Mouse (Mus musculus): ENCODE results near the gene Eif2a.

Eif2a gene

DNA sequence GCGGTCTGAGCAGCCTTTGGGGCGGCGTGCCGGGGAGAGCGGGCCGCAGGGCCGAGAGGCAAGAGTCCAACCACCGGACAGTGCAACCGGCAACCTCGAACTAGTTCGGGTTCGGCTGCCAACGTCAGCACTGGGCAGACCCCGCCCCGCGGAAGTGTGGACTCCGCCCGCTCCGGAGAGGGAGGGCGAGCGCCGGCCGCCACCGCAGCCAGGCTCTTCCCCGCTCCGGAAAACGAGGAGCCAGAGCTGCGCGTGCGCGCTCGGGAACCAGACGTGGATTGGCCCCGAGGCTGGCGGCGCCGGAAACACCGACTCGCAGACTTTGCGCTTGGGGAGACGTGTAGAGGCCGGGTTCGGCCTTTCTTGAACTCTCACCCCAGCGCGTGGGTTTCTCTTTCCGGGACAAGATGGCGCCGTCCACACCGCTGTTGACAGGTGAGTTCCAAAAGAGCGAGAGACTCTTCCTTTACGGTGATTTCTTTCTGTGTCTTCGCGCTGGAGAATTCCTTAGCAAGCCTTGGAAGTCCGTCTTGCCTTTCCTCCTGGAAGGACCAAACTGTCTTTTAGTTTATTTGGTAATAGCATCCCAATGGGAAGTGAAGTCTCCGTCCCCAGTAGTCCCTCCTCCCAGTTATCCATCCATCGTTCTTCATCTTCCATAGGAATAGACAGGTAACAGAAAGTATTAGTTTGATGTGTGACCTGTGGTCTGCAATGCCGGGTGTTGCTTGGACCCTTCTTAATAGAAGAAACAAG is at the start of gene Eif2a, which contains the start of gene Serp1:
Eif2a (plus strand) TSS at position 170 of the 756 bp plus-strand sequence.
Serp1 (minus strand) TSS at position 241 of the 756 bp plus-strand sequence.
- DNase-seq: peak; percentile 97

DNA sequence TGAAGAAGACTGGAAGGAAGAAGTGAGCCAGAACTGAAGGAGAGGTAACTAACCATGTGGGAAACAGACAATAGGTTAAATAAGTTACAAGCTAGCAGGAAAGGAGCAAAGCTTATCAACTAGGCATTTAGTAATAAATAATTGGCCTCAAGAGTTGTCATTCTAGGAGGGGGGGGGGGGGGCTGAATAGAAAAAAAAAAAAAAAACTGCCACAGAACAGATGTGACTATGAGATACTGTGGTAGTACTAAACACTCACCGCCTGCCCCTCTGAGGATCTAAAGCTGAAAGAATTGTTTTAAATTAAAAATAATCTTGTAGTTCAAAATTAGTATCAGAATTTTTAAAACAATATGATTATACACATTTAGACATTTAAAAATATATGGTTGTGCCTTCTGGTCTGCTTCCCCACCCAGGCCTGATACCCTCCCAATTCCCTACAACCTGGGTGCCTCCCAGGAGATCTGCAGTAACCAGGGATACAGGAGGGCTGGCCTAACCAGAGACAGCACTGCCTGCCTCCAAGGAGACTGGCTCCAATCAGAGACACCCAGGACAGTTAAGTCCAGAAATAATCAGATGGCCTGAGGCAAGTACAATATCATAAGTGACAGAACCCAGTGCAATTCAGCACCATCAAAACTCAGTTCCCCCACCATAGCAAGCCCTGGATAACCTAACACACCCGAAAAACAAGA is 46.7 kb upstream of the Eif2a start:
- no peak for DNase-seq

DNA sequence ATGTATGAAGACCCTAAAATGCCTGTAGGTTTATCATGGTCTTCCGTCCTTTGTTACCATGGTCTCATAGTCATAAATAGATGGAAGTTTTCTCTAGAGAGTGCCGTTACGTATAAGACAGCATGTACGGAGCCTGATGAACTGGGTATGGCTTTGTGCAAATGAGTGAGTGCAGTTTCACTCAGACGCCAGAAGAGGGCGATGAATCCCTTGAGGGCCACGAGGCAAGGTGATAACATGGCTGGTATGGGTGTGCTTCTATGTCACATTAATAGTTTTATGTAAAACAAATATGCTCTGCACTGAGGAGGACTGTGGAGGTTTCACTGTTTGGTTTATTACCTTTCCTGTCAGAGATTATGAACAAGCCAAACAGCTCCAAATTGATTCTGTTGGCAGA is 39.7 kb upstream of the Eif2a start:
- peak; percentile 70 to 71 for DNase-seq

DNA sequence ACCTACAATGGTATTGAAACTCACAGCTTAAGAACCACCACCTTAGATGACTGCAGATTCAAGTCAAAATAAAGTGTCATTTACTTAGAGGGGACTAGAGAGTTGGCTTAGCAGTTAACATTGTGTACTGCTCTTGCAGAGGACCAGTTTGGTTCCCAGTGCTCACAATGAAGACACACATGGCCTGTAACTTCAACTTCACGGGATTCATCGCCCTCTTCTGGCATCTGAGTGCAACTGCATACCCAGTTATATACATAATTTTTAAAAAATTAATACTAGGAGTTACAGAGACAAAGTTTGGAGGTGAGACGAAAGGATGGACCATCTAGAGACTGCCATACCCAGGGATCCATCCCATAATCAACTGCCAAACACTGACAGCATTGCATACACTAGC is 38.5 kb upstream of the Eif2a start:
- DNase-seq: peak in 1 of 2 experiments; percentile 16

DNA sequence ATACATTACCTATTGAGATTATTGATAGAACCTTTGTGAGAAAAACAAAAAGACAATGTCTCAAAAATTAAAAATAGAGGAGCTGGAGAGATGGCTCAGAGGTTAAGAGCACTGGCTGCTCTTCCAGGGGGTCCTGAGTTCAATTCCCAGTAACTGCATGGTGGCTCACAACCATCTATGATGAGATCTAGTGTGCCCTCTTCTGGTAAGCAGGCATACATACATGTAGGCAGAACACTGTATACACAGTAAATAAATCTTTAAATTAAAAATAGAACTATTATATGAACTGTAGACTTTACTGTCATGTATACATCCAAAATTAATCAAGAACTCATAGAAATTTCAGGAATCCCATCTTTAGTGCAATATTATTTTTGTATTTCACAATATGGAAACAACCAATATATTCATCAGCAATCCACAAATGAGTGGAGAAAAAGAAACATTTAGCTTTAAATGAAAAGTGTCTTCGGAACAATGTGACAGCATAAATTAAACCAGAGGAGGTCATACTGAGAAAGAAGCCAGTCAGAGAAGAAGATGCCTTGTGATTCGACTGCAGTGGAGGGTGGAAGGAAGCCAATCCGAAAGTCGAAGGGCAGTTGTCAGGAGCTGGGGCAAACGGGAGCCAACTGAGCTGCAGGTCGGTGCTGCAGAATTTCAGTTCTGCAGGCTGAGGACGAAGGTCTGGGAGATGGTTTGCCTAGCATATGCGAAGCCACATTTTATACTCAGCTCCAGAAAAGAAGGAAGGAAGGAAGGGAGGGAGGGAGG is 37.4 kb upstream of the Eif2a start:
- DNase-seq: peak in 1 of 2 experiments; percentile 9

DNA sequence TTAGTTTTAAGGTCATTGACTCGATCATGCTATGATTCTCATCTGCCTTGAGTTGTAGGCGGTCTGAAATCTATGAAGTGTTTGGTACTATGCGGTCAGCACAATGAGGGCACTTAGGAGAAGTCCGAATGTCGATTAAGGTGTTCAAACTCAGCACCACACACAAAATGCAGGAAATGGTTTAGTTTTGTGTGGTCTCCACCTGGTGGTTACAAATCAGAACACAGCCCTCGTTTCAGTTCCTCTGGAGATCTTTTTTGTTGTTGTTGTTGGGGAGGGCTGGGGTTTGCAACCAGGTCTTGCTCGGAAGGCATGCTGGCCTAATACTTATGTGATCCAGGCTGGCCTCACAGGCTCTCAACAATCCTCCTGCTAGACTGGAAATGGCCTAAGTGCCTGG is 34.8 kb upstream of the Eif2a start:
- DNase-seq: peak; percentile 58 to 66

DNA sequence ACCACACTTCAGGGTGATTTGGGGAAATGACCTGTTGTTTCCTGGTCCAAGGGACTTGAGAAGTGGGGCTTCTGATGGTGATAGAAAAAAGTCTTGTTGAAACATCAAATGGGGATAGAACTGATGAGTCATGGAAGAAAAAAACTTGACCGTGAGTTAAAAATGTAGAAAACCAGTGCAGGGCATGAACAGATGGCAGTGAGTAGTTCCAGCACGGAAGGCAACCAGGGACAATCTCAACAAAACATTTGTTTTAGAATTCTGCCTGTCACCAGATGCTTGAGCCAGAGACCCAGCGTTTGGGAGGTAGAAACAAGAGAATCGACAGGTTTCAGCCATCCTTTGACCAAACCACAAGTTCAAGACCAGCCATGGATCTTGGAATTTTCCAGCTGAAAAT is 32.0 kb upstream of the Eif2a start:
- no peak for DNase-seq

DNA sequence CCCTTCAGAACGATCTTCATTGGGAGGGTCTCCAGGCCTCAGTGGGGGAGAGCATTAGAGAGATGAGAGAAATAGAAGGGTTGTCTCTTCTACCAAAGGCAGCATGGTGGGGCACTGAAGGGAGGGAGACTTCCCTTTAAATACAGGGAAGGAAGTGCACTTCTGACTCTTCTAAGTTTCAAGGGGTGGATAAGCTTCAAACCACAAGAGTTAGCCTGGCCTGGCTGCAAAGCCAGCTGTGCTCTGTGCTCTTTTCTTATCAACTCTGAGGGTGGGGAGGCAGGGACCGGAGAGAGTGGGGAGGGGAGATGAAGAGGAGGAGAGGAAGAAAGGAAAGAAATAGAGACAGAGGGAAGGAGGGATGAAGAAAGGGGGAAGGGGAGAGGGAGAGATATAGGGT is 23.7 kb upstream of the Eif2a start:
- peak; percentile 53 for DNase-seq

DNA sequence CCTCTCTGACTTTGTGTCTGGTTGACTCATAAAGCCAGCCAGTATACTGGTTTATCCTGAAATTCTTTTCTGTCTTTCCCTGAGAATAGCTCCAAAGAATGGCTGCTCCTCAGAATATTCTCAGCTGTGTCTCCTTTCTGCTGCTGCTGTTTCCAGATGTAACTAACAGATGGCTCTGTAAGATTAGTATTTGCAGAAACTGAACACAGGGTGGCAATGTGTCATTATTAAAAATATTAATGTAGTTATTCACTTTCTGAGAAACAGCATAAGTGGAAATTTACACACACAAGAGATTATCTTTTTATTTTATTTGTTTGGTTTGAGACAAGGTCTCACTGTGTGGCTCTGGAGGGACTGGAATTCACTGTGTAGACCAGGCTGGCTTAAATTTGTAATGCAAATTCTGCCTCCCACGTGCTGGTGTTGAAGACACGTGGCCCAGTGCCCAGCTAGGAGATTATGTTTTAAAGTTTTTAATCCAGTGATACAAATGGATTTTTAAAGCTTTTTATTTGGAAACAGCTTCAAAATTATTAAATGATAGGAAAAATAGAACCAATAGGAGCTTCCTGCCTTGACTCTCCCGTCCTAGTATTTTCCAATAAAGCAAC is 21.8 kb upstream of the Eif2a start:
- peak in 1 of 2 experiments; percentile 41 for DNase-seq

DNA sequence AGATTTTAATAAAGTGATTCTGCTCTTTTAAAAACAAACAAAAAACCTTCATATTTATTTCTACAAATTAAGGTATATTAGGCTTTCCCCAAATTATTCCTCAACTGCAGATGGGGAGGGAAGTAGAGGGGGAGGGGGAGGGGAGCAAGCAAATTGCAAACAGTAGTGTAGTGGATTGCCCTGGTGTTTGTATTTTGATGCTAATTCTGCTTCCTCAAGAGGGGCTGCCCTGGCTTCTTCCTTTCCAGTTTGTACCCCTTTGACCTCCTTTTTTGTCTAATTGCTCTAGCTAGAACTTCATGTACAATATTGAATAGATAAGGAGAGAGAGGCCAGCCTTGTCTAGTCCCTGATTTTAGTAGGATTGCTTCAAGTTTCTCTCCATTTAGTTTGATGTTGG is 20.9 kb upstream of the Eif2a start:
- no peak for DNase-seq

DNA sequence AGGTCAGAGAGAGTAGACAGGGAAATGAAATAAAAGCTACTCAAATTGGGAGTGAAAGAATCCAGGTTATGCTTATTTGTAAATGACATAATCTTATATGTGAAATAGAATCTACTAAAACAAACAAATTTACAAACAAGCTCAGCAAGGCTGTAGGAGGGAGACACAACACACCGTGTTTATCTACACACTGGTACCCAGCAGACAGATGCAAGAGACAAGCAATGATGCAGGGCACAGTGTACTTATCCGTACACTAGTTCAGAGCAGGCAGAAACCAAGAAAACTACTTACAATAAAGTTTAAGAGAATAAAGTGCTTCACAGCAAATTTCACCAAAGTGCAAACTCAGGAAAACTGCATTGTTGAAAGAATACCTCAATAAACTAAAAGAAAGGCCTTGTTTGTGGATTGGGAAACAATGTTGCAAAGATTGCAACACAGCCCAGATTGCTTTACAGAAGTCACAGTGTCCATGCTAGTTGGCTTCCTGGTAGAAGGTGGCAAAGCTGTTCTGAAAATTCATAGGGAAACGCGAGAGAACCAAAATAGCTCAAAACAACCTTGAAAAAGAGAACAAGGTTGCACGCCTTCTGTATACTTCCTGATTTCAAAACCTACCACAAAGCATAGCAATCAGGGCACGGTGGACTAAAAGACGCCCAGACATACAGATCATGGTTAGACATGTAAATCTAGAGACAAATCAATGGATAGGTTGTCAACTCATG is 17.4 kb upstream of the Eif2a start:
- DNase-seq: peak in 1 of 2 experiments; percentile 44

DNA sequence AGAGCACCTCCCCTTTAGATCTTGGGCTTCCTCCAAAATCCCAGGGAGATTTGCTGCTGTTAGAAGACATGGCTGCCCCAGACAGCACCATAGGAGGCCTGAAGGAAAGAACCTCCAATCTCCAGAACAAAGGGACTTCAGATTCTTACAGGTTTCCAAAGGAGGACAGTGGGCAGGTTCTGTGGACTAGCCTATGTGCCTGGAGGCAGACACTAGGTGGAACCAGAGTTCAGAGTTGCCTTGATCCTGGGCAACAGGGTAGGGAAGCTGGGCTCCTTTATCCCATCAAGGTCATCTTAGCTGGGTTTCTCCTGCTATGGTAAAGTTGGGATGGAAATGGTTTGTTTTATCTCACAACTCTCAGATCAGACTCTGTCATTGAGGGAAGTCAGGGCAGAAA is 14.0 kb upstream of the Eif2a start:
- DNase-seq: peak in 1 of 2 experiments; percentile 40

DNA sequence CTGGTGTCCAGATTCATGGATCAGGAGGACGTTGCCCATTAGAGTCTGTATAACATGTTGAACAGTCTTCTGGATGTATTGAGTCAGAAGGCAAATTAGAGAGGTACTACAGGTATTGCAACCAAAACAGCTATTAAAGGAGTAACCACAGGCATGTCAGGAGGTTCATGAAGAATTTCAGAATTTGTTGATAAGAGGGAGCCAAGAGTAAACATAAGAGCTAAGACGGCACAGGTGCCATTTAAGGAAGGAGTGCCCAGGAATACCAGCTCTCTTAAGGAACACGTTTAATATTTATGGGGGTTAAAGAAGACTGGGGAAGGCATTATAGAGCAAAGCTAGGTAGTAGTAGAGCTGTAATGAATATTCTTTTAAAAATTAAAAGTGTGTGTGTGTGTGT is 12.9 kb upstream of the Eif2a start:
- DNase-seq: no peak

DNA sequence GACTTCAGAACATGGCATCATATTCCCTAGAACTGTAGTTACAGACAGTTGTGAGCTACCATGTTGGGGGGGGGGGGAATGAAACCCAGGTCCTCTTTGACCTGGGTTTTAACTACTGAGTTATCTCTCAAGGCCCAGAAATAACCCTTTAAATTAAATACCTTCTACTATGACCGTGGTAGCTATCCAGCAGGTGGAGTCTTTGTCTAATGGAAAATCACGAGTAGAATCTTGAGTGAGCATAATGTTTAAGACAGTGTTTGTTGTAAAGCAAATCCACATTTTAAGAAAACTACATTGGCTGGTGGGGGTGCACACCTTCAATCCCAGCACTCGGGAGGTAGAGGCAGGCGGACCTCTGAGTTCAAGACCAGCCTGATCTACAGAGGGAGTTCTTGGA is 12.1 kb upstream of the Eif2a start:
- peak in 1 of 2 experiments; percentile 50 for DNase-seq

DNA sequence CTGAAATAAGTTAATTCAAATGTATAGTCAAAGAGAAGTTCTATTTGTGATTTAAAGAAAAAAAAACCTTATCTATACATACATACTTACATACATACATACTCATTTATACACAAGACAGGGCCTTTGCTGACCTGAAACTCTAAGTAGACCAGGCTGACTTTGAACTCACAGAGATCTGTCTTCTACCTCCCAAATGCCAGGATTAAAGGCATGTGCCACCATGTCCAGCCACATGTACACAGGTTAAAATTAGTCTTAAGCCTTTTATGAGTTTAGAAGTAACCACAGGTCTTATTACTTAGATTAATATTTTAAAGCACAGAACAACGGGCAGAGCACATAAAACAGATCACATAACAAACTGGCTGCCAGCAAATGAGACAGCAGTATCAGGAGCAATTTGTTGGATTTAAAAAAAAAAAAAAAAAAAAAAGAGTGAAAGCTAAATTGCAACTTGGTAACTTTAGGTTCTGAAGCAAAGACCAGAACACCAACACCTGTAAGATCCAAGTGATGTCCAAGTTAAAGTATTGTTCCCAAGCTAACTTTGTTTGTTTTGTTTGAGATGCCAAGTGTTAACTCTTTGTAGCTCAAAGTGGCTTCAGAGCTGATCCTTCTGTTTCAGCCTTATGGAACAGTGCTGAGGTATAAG is 9.5 kb upstream of the Eif2a start:
- DNase-seq: no peak

DNA sequence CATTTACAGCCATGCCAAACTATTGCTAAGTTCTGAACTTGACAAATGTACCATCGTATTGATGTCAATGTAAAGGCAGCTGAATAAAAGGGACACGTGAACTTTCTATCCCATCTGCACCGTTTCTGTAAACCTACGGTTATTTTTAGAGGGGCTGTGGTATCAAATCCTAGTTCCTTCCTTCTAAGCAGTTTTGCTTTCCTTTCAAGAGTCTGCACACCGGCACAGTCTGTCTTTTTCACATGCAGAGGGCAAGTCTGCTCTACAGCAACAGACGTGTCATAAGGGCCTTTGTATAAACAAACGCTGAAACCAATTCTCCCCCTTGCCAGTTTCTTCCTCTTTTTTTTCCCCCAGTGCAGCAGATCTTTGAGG is 9.0 kb upstream of the Eif2a start:
- peak; percentile 73 to 78 for DNase-seq

DNA sequence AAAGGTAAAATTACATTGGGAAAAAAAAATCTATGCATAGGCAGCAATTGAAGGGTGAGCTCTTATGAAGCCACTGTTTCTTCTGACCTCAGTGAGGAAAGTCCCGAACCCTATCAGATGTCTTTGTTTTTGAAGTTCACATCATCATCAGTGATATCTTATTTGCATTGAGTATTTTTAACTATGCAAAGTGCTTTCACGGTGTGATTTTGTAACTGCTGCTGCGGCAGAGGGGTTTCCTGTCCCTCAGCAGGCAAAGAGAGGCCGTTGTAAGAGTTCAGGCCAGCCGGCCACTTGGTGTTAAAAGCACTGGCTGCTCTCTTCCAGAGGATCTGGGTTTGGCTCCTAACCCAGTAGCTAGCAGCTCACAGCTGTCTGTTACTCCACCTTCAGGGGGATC is 8.4 kb upstream of the Eif2a start:
- peak; percentile 84 to 86 for DNase-seq

DNA sequence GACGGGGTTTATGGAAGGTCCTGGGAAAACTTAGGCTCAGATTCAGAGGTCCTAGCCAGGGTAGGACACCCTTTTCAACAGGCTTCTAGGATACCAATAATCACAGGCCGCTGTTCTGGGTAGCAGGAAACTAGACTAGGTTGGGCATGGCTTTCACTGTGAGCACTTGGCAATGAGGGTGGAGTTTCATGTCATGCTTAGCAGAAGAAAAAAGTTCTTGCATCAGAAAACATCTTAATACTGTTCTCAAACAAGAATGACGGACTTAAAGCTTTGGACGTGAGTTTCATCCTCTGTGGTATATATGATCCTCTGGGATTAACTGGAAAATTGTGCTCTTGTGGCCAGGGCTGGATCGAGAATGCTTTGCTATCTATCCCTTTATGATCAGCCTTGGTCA is 7.8 kb upstream of the Eif2a start:
- peak in 1 of 2 experiments; percentile 72 for DNase-seq

DNA sequence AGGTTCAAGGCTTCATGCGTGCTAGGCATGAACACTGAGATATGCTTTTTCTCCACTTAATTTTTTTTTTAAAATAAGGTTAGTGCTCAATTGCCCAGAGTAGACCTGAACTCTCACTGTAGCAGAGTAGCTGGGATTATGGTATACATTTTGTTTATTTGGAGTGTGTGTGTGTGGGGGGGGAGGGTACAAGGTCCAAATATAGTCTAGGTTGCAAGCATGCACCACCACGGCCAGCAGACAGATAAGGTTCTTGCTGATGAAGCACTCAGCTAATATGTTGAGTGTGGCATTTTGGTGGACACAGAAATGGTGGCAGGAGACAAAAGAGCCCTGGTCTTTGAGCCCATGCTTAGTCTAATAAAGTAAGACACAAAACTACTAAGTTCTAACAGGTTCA is 6.7 kb upstream of the Eif2a start:
- no peak for DNase-seq

DNA sequence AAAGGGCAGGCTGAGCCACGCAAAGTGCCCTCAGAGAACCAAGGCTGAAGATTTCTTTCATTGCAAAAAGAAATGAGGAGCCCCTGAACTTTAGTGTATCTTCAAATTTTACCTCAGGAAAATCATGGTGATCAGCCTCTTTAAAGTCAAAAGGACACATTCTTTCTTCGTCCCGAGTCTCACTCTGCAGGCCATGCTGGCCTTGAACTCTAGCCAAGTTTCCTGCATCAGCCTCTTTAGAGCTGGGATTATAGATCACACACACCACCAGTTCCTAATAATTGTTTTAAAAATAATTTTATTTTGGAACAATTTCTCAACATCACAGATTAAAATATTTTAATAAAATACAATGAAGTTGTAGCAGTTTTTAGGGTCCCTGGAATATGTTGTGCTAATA is 6.1 kb upstream of the Eif2a start:
- no peak for DNase-seq

DNA sequence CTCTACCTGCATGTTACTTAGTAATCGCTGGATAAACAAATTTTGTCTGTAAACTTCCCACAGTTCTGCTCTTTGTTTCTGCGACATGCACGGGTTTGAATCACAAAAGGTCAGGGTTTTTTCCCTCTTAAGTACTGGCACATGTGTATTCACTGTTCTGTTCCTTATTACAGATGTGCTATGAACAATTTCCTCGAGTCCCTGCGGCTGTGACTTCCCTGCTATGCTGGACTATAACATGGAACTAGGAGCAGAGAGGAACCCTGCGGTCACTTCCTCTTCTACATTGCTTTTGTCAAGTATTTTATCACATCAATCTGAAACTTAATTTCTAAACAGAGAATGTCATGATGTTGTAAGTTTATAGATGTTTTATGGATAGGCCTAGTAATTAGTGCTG is 5.3 kb upstream of the Eif2a start:
- DNase-seq: peak in 1 of 2 experiments; percentile 28

DNA sequence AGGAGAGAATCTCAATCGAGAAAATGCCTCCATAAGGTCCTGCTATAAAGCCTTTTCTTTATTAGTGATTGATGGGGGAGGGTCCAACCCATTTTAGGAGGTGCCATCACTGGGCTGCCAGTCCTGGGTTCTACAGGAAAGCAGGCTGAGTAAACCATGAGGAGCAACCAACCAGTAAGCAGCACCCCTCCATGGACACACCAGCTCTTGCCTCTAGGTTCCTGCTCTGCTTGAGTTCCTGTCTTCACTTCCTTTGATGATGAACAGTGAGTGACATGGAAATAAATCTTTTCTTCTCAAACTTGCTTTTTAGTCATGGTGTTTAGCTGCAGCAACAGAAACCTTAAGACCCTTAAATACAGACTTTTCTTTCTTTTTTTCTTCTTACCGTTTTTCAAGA is 4.3 kb upstream of the Eif2a start:
- peak in 1 of 2 experiments; percentile 32 for DNase-seq

Data from B cell, adult 2 months (primary cell).